Comparison of ENCODE assay signal across 8 mouse cellular contexts in genomic region chr9:14614931-14615880, GRCm38 (mm10). TPM values are rescaled to one million over a fixed set of nuclear protein-coding genes. Genes with fewer than 3 reads are reported as not detected.
DNase-seq lines count a peak whose midpoint lies in the region; ATAC-seq and TF ChIP-seq lines count a peak whose summit lies in the region.

No protein-coding gene starts in this region.

- H3K36me3 ChIP-seq in forebrain, embryonic 10.5 days (replicated peaks): peaks cover 4% of the 10 kb centered on the region
- no peaks in the 10 kb centered on the region for H3K36me3 ChIP-seq in limb, embryonic 13.5 days
- no peaks in the 10 kb centered on the region for H3K36me3 ChIP-seq in midbrain, embryonic 15.5 days (replicated peaks)

- DNase-seq in cerebellum, adult 2 months: no peak
- peak; percentile 34 for DNase-seq in WW6 (ENCODE audit: low read depth, low spot score)
- DNase-seq in forebrain, embryonic 10.5 days (ENCODE audit: extremely low spot score, low spot score): peak; percentile 81
- DNase-seq in heart, postnatal 25 days (ENCODE audit: low spot score): peak; percentile 60
- DNase-seq in thymus, postnatal 10 days (ENCODE audit: low spot score in 2 of 2): no peak

- H3K4me2 ChIP-seq in limb, embryonic 13.5 days (replicated peaks): peak overlapping the region; percentile 82
- H3K4me2 ChIP-seq in midbrain, embryonic 15.5 days: peak overlapping the region; percentile 90

- 0 out of 2 replicates have a peak, but pooled peaks cover 4% of the 10 kb centered on the region for H3K9me3 ChIP-seq in forebrain, embryonic 10.5 days
- H3K9me3 ChIP-seq in limb, embryonic 13.5 days: no peaks in the 10 kb centered on the region
- no peaks in the 10 kb centered on the region for H3K9me3 ChIP-seq in midbrain, embryonic 15.5 days

- intact Hi-C loops in heart, postnatal 25 days (cut with DNase I): loop anchor here (5.0 kb wide), 1 partner anchor 38 kb away; no protein-coding TSS in a partner anchor

- peak overlapping the region; percentile 71 for H3K4me3 ChIP-seq in cerebellum, adult 2 months (replicated peaks; ENCODE audit: insufficient read depth, low read depth, low read length)
- H3K4me3 ChIP-seq in forebrain, embryonic 10.5 days: peak overlapping the region; percentile 98
- H3K4me3 ChIP-seq in limb, embryonic 13.5 days: peak overlapping the region; percentile 93
- peak overlapping the region; percentile 75 for H3K4me3 ChIP-seq in midbrain, embryonic 15.5 days

- no peak overlapping the region for H3K27ac ChIP-seq in cerebellum, adult 2 months (ENCODE audit: insufficient read depth, low read length)
- H3K27ac ChIP-seq in forebrain, embryonic 10.5 days: peak overlapping the region; percentile 98
- H3K27ac ChIP-seq in limb, embryonic 13.5 days: peak overlapping the region; percentile 96
- H3K27ac ChIP-seq in midbrain, embryonic 15.5 days: peak overlapping the region; percentile 76

- peaks cover 11% of the 10 kb centered on the region for H3K4me1 ChIP-seq in cerebellum, adult 2 months (ENCODE audit: control insufficient read depth, insufficient read depth, low read length)
- H3K4me1 ChIP-seq in forebrain, embryonic 10.5 days: peaks cover 43% of the 10 kb centered on the region
- H3K4me1 ChIP-seq in limb, embryonic 13.5 days: peaks cover 37% of the 10 kb centered on the region
- H3K4me1 ChIP-seq in midbrain, embryonic 15.5 days: peaks cover 37% of the 10 kb centered on the region

- peak overlapping the region; percentile 99 for H3K9ac ChIP-seq in limb, embryonic 13.5 days
- H3K9ac ChIP-seq in midbrain, embryonic 15.5 days: peak overlapping the region; percentile 93

- no peak for ATAC-seq in cerebellum, adult (ENCODE audit: insufficient number of reproducible peaks, low FRiP score, low TSS enrichment)
- peak; percentile 89 for ATAC-seq in limb, embryonic 13.5 days (ENCODE audit: low FRiP score, low read depth)
- ATAC-seq in midbrain, embryonic 15.5 days (replicated peaks): peak; percentile 82

- WGBS in cerebellum, adult 2 months: 14% methylated on average over 32 of the region's 33 CpGs
- WGBS in forebrain, embryonic 10.5 days: 10% methylated on average over 33 of the region's 33 CpGs
- 8% methylated on average over 32 of the region's 33 CpGs for WGBS in limb, embryonic 13.5 days
- 11% methylated on average over 31 of the region's 33 CpGs for WGBS in midbrain, embryonic 15.5 days

- no peaks in the 10 kb centered on the region; the same call in 1 of the 2 replicates for H3K27me3 ChIP-seq in cerebellum, adult 2 months (ENCODE audit: control insufficient read depth, insufficient read depth, low read length)
- peaks cover 9% of the 10 kb centered on the region; the same call in 1 of the 2 replicates for H3K27me3 ChIP-seq in forebrain, embryonic 10.5 days (ENCODE audit: poor library complexity, severe bottlenecking)
- H3K27me3 ChIP-seq in limb, embryonic 13.5 days: no peaks in the 10 kb centered on the region
- H3K27me3 ChIP-seq in midbrain, embryonic 15.5 days (replicated peaks): no peaks in the 10 kb centered on the region

- no peak for TF ChIP-seq CTCF in cerebellum, adult 2 months (IDR thresholded peaks at IDR 0.05; ENCODE audit: borderline replicate concordance, insufficient read depth, low read depth, low read length)

- TF ChIP-seq POLR2A in cerebellum, adult 2 months (IDR thresholded peaks at IDR 0.05; ENCODE audit: borderline replicate concordance, insufficient read depth, low read length): no peak

RNA-seq across cellular contexts. Expression of gene Amotl1, which starts 29.6 kb away (rescaled TPM):
- 10.1 and 10.3 TPM in 2 replicates for polyA plus RNA-seq in cerebellum, adult 2 months (2012; rRNA removed)
- 15.7 and 17.3 TPM in 2 replicates for polyA plus RNA-seq in forebrain, embryonic 10.5 days (2016; fragmentation: Nextera tagmentation; extraction: Ambion mirVana)
- 10 to 100 TPM; 57.9 to 59.9 TPM for total RNA-seq in heart, postnatal 25 days (2021)
- 33.3 and 35.3 TPM in 2 replicates for polyA plus RNA-seq in limb, embryonic 13.5 days (2015; fragmentation: Nextera tagmentation; extraction: Ambion mirVana)
- polyA plus RNA-seq in midbrain, embryonic 15.5 days (2015; fragmentation: Nextera tagmentation; extraction: Ambion mirVana): 10.6 and 11.8 TPM in 2 replicates

Comparison
In these comparisons a context has a peak if more than half of its experiments do, and no peak if none do; other contexts are left out.
1. DNase-seq: peak in WW6 (single experiment), forebrain, embryonic 10.5 days (single experiment) and heart, postnatal 25 days (single experiment); none in cerebellum, adult 2 months (0 of 2) and thymus, postnatal 10 days (0 of 2).
2. Peak in every context shown above with its lines, with median percentiles within 50 percentile points of each other: H3K4me3 ChIP-seq.